Mouse (Mus musculus): ENCODE results near the gene Mtmr1.
A peak's percentile ranks its signal among the peaks of the same experiment; 100 is the strongest.
"Not testable (repeated sequence)": the region's sequence is repeated elsewhere in the genome, so short reads cannot be mapped to it uniquely, and the experiment has no call there.

The Mtmr1 gene

GRCm38 (mm10) chrX:71364554-71364991 is at the start of gene Mtmr1:
Gene Mtmr1 (plus strand): TSS chrX:71364760.
- peak; percentile 81 to 84 for DNase-seq

GRCm38 (mm10) chrX:71352033-71352432 is 12.5 kb upstream of the Mtmr1 start:
- peak in 1 of 2 experiments; percentile 25 for DNase-seq

GRCm38 (mm10) chrX:71355331-71355730 is 9.2 kb upstream of the Mtmr1 start:
- DNase-seq: no peak

- DNase-seq: not testable (repeated sequence)
Measured at GRCm38 (mm10) chrX:71361793-71362192, 2.8 kb upstream of the Mtmr1 start.

DNA sequence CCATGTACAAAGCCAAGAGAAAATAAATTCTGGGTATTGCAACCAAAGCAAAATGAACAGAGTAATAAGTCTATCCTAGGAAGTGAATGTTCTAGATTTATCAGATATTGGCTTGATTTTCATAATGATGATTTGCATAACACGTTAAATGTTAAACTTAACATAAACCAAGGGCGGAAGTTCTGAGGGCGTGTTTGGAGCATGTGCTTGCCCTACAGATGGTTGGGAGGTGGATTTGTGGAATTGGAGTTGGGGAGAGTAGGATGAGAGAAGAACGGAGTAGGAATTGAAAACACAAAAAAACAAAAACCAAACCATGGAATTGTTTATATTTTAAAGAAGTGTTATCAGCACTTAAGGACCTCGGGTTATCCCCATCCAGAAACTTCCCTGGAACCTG is 498 bp upstream of the Mtmr1 start:
- no peak for DNase-seq

DNA sequence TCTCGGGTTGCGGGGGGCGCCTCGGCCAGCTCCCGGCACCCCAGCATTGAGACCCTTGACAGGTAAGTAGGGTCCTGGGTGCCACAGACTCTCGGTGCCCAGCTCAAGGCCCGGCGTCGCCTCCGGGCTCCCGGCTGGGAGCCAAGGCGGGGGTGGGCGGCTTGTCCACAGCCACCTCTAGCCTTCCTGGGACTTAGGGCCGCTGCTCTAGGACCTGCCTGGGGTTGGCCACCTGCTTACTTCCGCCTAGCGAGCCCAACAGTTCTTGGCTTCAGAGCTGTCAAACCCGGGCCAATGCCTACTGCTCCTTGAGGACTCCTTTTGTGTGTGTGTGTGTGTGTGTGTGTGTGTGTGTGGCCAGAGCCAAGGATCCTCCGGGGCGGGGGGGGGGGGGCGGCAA is 451 bp downstream of the Mtmr1 start:
- DNase-seq: peak; percentile 14 to 15

- DNase-seq: no peak
Measured at GRCm38 (mm10) chrX:71365510-71365909, 950 bp downstream of the Mtmr1 start.

DNA sequence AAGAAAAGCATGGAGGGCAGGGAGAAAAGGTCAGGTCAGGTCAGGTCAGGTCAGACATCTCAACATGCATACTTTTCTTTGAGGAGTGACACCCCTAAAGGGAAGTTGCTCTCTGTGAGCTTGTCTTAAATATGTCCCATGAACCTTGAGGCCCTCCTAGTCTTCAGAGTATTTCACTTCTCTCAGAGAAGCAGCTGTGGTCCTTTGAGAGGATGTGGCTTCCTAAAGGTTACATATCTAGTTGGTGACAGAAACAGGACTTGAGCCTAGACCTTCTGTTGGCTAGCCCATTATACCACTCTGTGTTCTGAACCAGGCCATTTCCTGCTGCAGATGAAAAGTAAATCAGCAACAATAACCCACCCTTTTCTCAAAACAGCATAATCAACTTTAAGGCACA is 2.4 kb downstream of the Mtmr1 start:
- no peak for DNase-seq

DNA sequence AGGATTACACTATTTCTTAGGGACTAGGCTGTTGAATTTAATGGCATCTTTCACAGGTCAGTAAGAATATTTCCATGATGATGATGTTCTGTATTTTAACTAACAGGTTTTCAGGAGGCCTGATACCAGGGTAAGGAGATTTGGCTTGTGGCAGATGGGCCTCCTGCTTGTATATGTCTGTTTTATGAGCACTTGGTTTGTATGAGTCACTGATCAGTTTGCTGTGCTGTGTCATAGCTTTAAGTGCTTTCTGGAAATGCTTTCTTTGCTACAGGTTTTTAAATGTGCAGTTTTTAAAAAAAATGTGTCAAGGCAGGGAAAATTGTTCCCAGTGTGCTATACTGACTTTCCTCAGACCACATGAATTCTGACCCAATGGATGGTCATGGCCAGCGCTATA is 12.2 kb downstream of the Mtmr1 start:
- DNase-seq: no peak

- DNase-seq: no peak
Measured at GRCm38 (mm10) chrX:71378435-71378834, 13.9 kb downstream of the Mtmr1 start.

DNA sequence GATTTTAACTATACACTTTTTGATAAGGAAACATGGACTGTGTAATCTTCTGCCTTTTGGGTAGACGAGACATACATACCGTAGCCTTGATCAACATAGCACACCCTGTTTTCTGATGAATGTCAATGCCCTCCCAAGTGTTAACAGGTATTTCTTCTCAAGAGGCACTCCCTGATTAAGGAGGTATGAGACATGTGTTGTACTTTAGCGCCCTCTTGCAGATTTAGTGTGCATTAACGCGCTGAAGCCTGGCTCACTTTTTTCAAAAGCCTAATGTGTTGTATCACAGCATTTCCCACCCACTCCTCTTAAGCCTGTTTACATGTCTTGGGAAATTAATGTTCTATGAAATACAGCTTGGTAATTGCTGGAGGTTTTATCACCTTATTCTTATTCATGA is 17.0 kb downstream of the Mtmr1 start:
- peak in 1 of 2 experiments; percentile 28 for DNase-seq

DNA sequence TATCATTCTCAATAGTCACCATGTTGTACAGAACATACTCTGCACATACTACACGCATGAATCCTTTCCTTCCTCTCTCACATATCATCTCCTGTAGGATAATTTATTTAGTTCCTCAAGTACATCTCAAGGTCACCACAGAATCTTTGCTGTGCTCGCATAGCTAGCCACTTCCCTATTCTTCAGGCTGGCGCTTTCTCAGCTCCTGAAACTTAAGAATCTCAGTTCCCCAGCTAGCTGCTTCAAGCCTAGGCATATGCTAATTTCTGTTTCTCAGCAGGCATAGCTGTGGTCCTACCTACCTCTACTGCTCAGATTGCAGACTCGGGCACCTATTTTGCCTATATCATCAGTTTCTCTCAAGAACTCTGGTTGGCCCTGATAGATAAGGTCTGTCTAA is 31.8 kb downstream of the Mtmr1 start:
- no peak for DNase-seq

DNA sequence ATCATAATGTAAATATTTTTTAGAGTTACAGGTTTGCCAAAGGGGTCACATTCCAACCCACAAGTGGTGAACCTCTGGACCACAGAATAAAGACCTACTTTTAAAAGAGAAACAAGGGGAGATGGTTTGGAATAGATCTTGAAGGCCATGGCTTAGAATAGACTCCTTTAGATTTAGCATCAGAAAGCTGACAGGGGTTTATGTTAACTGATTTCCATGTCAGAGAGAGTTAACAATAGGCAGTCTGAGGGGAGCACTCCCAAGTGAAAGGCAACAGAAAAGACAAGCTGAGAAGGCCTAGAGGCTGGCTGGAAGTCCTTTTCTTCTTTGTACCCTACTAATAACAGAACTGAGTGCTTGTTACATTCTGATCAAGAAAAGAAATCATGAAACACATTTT is 41.7 kb downstream of the Mtmr1 start:
- DNase-seq: no peak

- DNase-seq: no peak
Measured at GRCm38 (mm10) chrX:71408386-71408785, 43.8 kb downstream of the Mtmr1 start.

DNA sequence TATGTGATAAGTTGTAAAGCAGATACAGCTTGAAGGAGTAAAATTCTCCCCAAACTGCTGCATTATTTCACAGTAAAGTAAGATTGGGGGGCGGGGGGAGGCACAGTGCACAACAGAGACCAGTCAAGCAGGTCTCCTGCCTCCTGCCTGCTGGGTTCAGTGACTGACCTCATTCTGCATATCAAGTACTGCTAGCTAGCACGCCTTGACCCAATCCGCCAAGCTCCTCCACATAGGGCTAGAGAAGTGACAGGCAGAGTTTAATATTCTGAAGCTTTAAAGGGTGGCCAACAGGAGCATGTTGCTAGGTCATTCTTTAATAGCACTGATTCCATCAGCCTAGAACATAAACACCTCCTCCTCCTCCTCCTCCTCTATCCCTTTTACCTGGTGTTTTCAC is 48.2 kb downstream of the Mtmr1 start:
- peak in 1 of 2 experiments; percentile 10 for DNase-seq

DNA sequence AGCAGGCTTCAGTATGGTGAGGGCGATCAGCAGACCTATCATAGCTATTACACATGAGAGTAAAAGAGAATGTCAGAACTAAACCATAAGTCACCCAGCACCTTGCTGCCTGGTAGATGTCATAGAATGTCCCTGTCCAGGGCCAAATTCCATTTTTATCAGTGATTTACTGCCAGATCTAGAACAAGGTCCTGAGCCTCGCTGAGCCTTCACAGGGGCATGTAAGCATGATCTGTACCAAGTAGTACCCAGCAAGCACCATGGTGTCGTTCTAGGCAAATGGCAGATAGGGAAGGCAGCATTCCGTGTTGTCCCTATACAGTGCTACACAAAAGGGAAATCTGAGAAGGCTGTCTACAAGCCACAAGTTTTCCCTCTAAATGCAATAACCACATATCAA is 49.1 kb downstream of the Mtmr1 start:
- DNase-seq: no peak

GRCm38 (mm10) chrX:71424852-71425251 is 60.3 kb downstream of the Mtmr1 start:
- DNase-seq: peak in 1 of 2 experiments; percentile 12

GRCm38 (mm10) chrX:71425746-71426519 is 61.4 kb downstream of the Mtmr1 start:
- peak; percentile 54 to 81 for DNase-seq

- no peak for DNase-seq
Measured at GRCm38 (mm10) chrX:71427491-71427890, 62.9 kb downstream of the Mtmr1 start.

DNA sequence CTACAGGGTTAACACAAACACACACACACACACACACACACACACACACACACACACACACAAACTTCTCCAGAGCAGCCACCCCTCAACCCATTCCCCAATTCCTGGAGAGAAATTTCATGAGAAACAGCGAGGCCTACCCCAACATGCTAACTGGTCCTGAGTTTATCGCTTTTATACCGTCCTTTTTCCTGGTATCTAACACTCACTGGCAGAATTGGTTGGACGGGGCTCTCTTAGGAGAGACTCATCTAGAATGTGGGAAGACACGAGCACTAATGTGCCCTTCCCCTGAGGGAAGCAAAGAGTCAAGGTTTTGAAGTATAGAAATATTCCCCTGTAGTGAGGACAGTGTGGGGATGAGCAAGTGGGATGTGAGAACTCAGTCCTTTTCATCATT is 66.3 kb downstream of the Mtmr1 start:
- DNase-seq: no peak

GRCm38 (mm10) chrX:71434448-71434847 is 69.9 kb downstream of the Mtmr1 start:
- DNase-seq: no peak

- no peak for DNase-seq
Measured at GRCm38 (mm10) chrX:71434860-71435259, 70.3 kb downstream of the Mtmr1 start.

- no peak for DNase-seq
Measured at GRCm38 (mm10) chrX:71435542-71435941, 71.0 kb downstream of the Mtmr1 start.

DNA sequence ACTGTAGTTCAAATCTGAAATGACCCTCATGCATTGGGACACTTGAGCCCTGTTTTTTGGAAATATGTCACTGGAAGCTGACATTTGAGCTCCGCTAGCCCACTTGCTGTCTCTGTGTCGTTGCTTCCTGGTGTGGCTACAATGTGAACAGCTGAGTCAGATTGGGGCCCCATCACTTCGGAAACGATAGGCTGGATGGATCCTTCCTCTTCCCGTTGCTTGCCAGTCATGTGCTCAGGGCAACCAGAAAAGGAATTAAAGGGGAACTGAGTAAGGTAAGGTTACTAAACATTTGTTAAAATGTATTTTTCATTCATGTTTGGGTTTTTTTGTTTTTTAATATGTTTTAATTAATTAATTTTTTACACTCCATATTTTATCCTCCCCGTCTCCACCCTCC is 74.9 kb downstream of the Mtmr1 start:
- DNase-seq: no peak

- no peak for DNase-seq
Measured at GRCm38 (mm10) chrX:71442916-71443315, 78.4 kb downstream of the Mtmr1 start.

Measured in kidney, adult 8-10 months (tissue).